Mouse (Mus musculus): ENCODE results near the gene Lamtor3. TPM values are rescaled to one million over a fixed set of nuclear protein-coding genes. Genes with fewer than 3 reads are reported as not detected.
"Not testable (repeated sequence)": the region's sequence is repeated elsewhere in the genome, so short reads cannot be mapped to it uniquely, and the experiment has no call there.

Gene Lamtor3
- polyA plus RNA-seq, 1 experiment from 2014 or later = 111 TPM

DNA sequence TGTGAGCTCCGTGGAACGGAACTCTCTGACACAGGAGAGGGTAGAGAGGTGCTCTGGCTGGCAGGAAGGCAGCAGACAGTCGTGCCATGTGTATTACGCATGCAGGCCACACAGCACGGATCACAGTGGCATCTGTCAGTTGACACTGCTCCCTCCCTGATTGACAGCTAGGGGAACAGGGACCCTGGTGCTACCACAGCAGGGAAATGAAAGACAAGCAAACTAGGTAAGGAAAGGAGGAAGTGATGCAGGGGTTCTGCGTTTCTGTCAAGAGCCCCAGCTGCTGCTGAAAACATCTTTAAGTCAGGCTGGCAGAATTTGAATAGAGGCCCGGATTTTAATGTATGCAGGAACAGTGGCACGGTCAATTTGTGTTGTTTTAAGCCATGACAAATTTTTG, 45.2 kb downstream of the Lamtor3 start:
- no peak overlapping the region for H3K4me3 ChIP-seq (ENCODE audit: low read length)
- ATAC-seq (ENCODE audit: low FRiP score, low TSS enrichment) = no peak

DNA sequence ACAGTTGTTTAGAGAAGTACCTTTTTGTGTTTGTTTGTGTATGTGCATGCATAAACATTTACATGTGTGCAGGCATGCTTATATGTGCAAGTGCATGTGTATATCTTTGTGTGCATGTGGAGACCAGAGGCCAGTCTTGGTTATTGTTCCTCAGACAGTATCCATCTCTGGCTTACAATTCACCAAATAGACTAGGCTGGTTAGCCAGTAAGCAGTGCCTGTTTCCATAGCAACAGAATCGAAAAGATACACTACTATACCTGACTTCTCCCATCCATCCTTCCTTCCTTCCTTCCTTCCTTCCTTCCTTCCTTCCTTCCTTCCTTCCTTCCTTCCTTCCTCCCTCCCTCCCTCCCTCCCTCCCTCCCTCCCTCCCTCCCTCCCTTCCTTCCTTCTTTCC, 45.7 kb downstream of the Lamtor3 start:
- not testable (repeated sequence) for H3K27me3 ChIP-seq (ENCODE audit: control insufficient read depth, insufficient read depth, low read length); ATAC-seq (ENCODE audit: low FRiP score, low TSS enrichment)

More for the DNA sequence above, 45.2 kb downstream of the Lamtor3 start:
- H3K9me3 ChIP-seq (ENCODE audit: control insufficient read depth, low read length) = no peaks in the 10 kb centered on the region
- WGBS = 78% methylated on average over 8 of the region's 8 CpGs
- H3K36me3 ChIP-seq (ENCODE audit: control insufficient read depth, insufficient read depth, low read length) = no peaks in the 10 kb centered on the region
- no peaks in the 10 kb centered on the region for H3K27me3 ChIP-seq (ENCODE audit: control insufficient read depth, insufficient read depth, low read length)
- no peak overlapping the region for H3K27ac ChIP-seq (ENCODE audit: low read depth, low read length)
- H3K9ac ChIP-seq (ENCODE audit: low read depth, low read length) = no peak overlapping the region
- H3K4me1 ChIP-seq (ENCODE audit: control insufficient read depth, insufficient read depth, low read length) = no peaks in the 10 kb centered on the region
- no peak overlapping the region for H3K4me2 ChIP-seq (replicated peaks; ENCODE audit: low read depth, low read length)

DNA sequence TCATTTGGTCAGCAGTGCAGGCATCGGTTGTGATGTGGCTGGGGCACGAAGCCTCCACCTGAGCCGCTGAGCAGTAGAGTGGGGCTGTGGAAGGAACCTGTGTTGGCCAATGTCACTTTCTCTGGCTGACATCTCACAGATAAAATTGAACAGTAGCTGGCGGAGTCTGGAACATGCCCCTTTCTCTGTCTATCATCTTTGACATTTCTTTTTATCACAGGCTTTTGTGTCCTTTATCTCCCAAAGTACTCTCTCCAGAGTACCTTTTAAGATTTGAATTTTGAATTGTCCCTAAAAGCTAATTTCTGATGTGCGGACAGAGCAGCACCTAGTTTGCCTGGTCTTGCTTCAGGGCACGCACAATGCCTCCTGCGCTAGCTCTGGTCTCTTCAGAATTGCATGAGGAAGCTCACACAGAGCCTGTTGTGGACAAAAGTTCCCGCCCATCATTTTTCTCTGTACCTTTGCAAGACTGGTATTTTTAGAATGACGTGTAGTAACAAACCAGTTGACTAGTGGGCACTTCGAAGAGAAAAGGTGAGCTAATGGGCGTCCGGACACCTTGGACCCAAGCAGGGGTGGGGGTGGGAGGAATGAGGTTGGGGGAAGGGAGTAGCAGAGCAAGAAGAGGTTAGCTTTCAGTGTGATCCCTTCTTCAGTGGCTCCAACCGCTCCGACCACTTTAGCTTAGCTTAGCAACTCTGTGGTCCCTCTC, 50.0 kb downstream of the Lamtor3 start:
- ATAC-seq (ENCODE audit: low FRiP score, low TSS enrichment) = no peak
- Histone ChIP-seq H3K27ac (ENCODE audit: low read depth, low read length) (no peak overlapping the region), H3K4me2 (replicated peaks; ENCODE audit: low read depth, low read length) (no peak overlapping the region), H3K4me1 (ENCODE audit: control insufficient read depth, insufficient read depth, low read length) (no peaks in the 10 kb centered on the region), H3K9me3 (ENCODE audit: control insufficient read depth, low read length) (no peaks in the 10 kb centered on the region), H3K27me3 (ENCODE audit: control insufficient read depth, insufficient read depth, low read length) (no peaks in the 10 kb centered on the region), H3K4me3 (ENCODE audit: low read length) (no peak overlapping the region), H3K9ac (ENCODE audit: low read depth, low read length) (no peak overlapping the region), H3K36me3 (ENCODE audit: control insufficient read depth, insufficient read depth, low read length) (no peaks in the 10 kb centered on the region)
- WGBS = 87% methylated on average over 14 of the region's 14 CpGs

More for the DNA sequence above, 45.7 kb downstream of the Lamtor3 start:
- not testable (repeated sequence) for H3K27ac ChIP-seq (ENCODE audit: low read depth, low read length); H3K4me3 ChIP-seq (ENCODE audit: low read length); H3K9me3 ChIP-seq (ENCODE audit: control insufficient read depth, low read length); H3K4me2 ChIP-seq (replicated peaks; ENCODE audit: low read depth, low read length); H3K9ac ChIP-seq (ENCODE audit: low read depth, low read length); H3K4me1 ChIP-seq (ENCODE audit: control insufficient read depth, insufficient read depth, low read length); H3K36me3 ChIP-seq (ENCODE audit: control insufficient read depth, insufficient read depth, low read length)
- WGBS = 64% methylated on average over 1 of the region's 1 CpGs

GRCm38 (mm10) chr3:137968820-137969486, 50.6 kb downstream of the Lamtor3 start:
- WGBS = 80% methylated on average over 9 of the region's 9 CpGs
- Histone ChIP-seq H3K27ac (ENCODE audit: low read depth, low read length) (no peak overlapping the region), H3K4me1 (ENCODE audit: control insufficient read depth, insufficient read depth, low read length) (no peaks in the 10 kb centered on the region)

GRCm38 (mm10) chr3:137969951-137970350, 51.6 kb downstream of the Lamtor3 start:
- H3K36me3 ChIP-seq (ENCODE audit: control insufficient read depth, insufficient read depth, low read length) = no peaks in the 10 kb centered on the region
- no peak overlapping the region for H3K4me3 ChIP-seq (ENCODE audit: low read length)
- no peak overlapping the region for H3K9ac ChIP-seq (ENCODE audit: low read depth, low read length)
- H3K4me2 ChIP-seq (replicated peaks; ENCODE audit: low read depth, low read length) = no peak overlapping the region
- WGBS = 55% methylated on average over 12 of the region's 12 CpGs
- H3K4me1 ChIP-seq (ENCODE audit: control insufficient read depth, insufficient read depth, low read length) = no peaks in the 10 kb centered on the region
- no peaks in the 10 kb centered on the region for H3K27me3 ChIP-seq (ENCODE audit: control insufficient read depth, insufficient read depth, low read length)
- ATAC-seq (ENCODE audit: low FRiP score, low TSS enrichment) = no peak
- no peak overlapping the region for H3K27ac ChIP-seq (ENCODE audit: low read depth, low read length)
- no peaks in the 10 kb centered on the region for H3K9me3 ChIP-seq (ENCODE audit: control insufficient read depth, low read length)

More at GRCm38 (mm10) chr3:137968820-137969486, 50.6 kb downstream of the Lamtor3 start:
- no peaks in the 10 kb centered on the region for H3K9me3 ChIP-seq (ENCODE audit: control insufficient read depth, low read length)
- no peaks in the 10 kb centered on the region for H3K36me3 ChIP-seq (ENCODE audit: control insufficient read depth, insufficient read depth, low read length)
- no peak overlapping the region for H3K4me3 ChIP-seq (ENCODE audit: low read length)
- no peak overlapping the region for H3K9ac ChIP-seq (ENCODE audit: low read depth, low read length)
- H3K27me3 ChIP-seq (ENCODE audit: control insufficient read depth, insufficient read depth, low read length) = no peaks in the 10 kb centered on the region
- H3K4me2 ChIP-seq (replicated peaks; ENCODE audit: low read depth, low read length) = no peak overlapping the region
- ATAC-seq (ENCODE audit: low FRiP score, low TSS enrichment) = no peak

- H3K4me1 ChIP-seq (ENCODE audit: control insufficient read depth, insufficient read depth, low read length) = no peaks in the 10 kb centered on the region
- 67% methylated on average over 5 of the region's 5 CpGs for WGBS
- H3K9me3 ChIP-seq (ENCODE audit: control insufficient read depth, low read length) = no peaks in the 10 kb centered on the region
- no peak overlapping the region for H3K27ac ChIP-seq (ENCODE audit: low read depth, low read length)
- no peak for ATAC-seq (ENCODE audit: low FRiP score, low TSS enrichment)
- H3K27me3 ChIP-seq (ENCODE audit: control insufficient read depth, insufficient read depth, low read length) = no peaks in the 10 kb centered on the region
- H3K4me3 ChIP-seq (ENCODE audit: low read length) = no peak overlapping the region
- H3K9ac ChIP-seq (ENCODE audit: low read depth, low read length) = no peak overlapping the region
- H3K36me3 ChIP-seq (ENCODE audit: control insufficient read depth, insufficient read depth, low read length) = no peaks in the 10 kb centered on the region
- H3K4me2 ChIP-seq (replicated peaks; ENCODE audit: low read depth, low read length) = no peak overlapping the region
Measured at GRCm38 (mm10) chr3:137972224-137972623, 53.9 kb downstream of the Lamtor3 start.

DNA sequence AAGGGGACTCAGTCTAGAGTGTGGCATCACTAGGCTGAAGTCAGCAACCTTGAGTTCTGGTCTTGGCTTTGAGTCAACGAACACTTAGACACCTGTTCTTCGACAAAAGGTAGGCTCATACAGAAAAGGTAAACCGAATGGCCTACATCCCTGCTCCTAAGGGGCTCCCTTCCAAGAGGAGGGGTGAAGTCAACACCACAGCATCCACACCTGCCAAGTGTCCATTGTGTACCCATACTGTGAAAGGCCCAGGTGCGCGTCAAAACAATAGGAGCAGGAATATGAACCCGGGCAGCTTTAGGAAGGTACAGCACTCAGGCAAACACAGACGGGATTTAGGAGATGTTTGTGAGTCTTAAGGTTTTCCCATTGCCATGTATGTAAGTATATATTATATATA, 54.7 kb downstream of the Lamtor3 start:
- no peak overlapping the region for H3K27ac ChIP-seq (ENCODE audit: low read depth, low read length)
- WGBS = 97% methylated on average over 7 of the region's 7 CpGs

DNA sequence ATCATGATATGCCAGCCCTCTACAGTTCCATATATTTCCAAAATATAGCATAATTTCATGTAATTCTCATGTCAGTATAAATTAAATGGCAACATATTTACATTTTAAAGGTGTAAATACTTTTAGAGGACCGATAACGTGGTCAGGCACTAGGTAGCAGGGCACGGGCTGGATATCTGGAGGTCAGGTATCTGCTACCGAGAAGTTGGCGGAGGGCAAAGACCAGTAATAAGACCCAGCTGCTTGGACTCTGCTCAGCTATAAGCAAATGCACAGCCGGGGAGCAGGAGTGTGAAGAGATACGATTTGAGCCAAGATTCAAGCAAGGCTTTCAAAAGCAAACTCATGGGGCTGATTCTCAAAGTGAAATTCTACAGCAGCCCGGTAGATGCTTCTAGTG, 56.0 kb downstream of the Lamtor3 start:
- Histone ChIP-seq H3K4me2 (replicated peaks; ENCODE audit: low read depth, low read length) (no peak overlapping the region), H3K27me3 (ENCODE audit: control insufficient read depth, insufficient read depth, low read length) (no peaks in the 10 kb centered on the region), H3K36me3 (ENCODE audit: control insufficient read depth, insufficient read depth, low read length) (no peaks in the 10 kb centered on the region), H3K27ac (ENCODE audit: low read depth, low read length) (no peak overlapping the region), H3K9me3 (ENCODE audit: control insufficient read depth, low read length) (no peaks in the 10 kb centered on the region), H3K4me1 (ENCODE audit: control insufficient read depth, insufficient read depth, low read length) (no peaks in the 10 kb centered on the region), H3K4me3 (ENCODE audit: low read length) (no peak overlapping the region), H3K9ac (ENCODE audit: low read depth, low read length) (no peak overlapping the region)
- 63% methylated on average over 8 of the region's 8 CpGs for WGBS
- no peak for ATAC-seq (ENCODE audit: low FRiP score, low TSS enrichment)

More for the DNA sequence above, 54.7 kb downstream of the Lamtor3 start:
- no peak overlapping the region for H3K4me2 ChIP-seq (replicated peaks; ENCODE audit: low read depth, low read length)
- no peak for ATAC-seq (ENCODE audit: low FRiP score, low TSS enrichment)
- no peaks in the 10 kb centered on the region for H3K9me3 ChIP-seq (ENCODE audit: control insufficient read depth, low read length)
- H3K9ac ChIP-seq (ENCODE audit: low read depth, low read length) = no peak overlapping the region
- no peaks in the 10 kb centered on the region for H3K27me3 ChIP-seq (ENCODE audit: control insufficient read depth, insufficient read depth, low read length)
- H3K4me3 ChIP-seq (ENCODE audit: low read length) = no peak overlapping the region
- no peaks in the 10 kb centered on the region for H3K4me1 ChIP-seq (ENCODE audit: control insufficient read depth, insufficient read depth, low read length)
- no peaks in the 10 kb centered on the region for H3K36me3 ChIP-seq (ENCODE audit: control insufficient read depth, insufficient read depth, low read length)

GRCm38 (mm10) chr3:137975435-137975834, 57.1 kb downstream of the Lamtor3 start:
- Histone ChIP-seq H3K27me3 (ENCODE audit: control insufficient read depth, insufficient read depth, low read length) (no peaks in the 10 kb centered on the region), H3K4me3 (ENCODE audit: low read length) (no peak overlapping the region), H3K9ac (ENCODE audit: low read depth, low read length) (no peak overlapping the region), H3K27ac (ENCODE audit: low read depth, low read length) (no peak overlapping the region), H3K4me2 (replicated peaks; ENCODE audit: low read depth, low read length) (no peak overlapping the region), H3K4me1 (ENCODE audit: control insufficient read depth, insufficient read depth, low read length) (peaks cover 3% of the 10 kb centered on the region; the same call in 1 of the 2 replicates), H3K9me3 (ENCODE audit: control insufficient read depth, low read length) (no peaks in the 10 kb centered on the region), H3K36me3 (ENCODE audit: control insufficient read depth, insufficient read depth, low read length) (no peaks in the 10 kb centered on the region)
- no peak for ATAC-seq (ENCODE audit: low FRiP score, low TSS enrichment)
- 86% methylated on average over 7 of the region's 7 CpGs for WGBS

All from kidney, embryonic 14.5 days (tissue).